Mouse (Mus musculus) MN1 (cell line): Measurements from ENCODE around the gene Lpcat3.

Experiments used
- DNase-seq: peaks from one replicate; pipeline ENCODE4 v3.0.0-alpha.2; 2016; ENCODE audit warnings: low spot score

The Lpcat3 gene

GRCm38 (mm10) chr6:124706061-124706627 is 43.3 kb downstream of the Lpcat3 start:
- DNase-seq: no peak

DNA sequence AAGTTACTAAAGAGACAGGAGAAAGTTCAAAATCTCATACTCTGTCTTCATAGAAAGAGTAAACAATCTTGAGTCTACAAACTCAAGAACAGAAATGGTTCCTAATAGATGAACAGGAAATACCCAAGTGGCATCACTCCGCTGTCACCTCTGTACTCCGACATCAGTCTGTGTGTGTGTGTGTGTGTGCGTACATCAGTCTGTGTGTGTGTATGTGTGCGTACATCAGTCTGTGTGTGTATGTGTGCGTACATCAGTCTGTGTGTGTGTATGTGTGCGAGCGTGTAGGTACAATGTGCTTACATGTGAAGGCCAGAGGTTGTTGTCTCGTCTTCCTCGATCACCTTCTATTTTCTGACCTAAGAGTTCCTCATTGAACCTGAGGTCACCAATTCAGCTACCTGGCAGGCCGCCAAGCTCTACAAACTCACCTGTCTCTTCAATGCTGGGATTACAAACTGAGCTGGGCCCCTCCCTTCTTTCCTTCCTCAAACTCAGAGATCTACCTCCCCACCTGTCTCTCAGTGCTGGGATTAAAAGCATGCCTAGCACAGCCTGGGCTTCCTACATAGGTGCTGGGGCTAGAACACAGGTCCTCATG is 45.6 kb downstream of the Lpcat3 start:
- no peak for DNase-seq

GRCm38 (mm10) chr6:124711824-124712782 is 49.3 kb downstream of the Lpcat3 start, which contains the start of the genes Emg1 and Phb2:
TSS of gene Emg1 (minus strand) at chr6:124712178.
TSS of gene Phb2 (plus strand) at chr6:124712336.
- DNase-seq: peak; percentile 98

DNA sequence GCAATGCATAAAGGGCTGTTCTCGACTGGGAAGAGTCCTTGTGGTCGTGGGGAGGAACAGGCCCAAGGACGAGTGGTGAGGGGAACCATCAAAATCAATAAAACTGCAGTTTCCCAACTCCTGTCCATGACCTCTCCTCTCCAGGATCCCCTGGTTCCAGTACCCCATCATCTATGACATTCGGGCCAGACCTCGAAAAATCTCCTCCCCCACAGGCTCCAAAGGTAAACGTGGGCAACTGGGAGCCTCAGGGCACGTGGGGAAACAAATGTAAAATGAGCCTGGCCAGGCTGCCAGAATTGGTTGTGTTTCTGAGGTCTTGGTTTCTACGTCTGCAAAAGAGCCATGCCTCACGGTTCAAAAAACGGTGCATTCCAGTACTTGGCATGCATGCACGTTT is 50.1 kb downstream of the Lpcat3 start:
- no peak for DNase-seq

GRCm38 (mm10) chr6:124716864-124717490 is 54.1 kb downstream of the Lpcat3 start:
- DNase-seq: peak; percentile 58

GRCm38 (mm10) chr6:124717968-124718367 is 55.1 kb downstream of the Lpcat3 start:
- no peak for DNase-seq

DNA sequence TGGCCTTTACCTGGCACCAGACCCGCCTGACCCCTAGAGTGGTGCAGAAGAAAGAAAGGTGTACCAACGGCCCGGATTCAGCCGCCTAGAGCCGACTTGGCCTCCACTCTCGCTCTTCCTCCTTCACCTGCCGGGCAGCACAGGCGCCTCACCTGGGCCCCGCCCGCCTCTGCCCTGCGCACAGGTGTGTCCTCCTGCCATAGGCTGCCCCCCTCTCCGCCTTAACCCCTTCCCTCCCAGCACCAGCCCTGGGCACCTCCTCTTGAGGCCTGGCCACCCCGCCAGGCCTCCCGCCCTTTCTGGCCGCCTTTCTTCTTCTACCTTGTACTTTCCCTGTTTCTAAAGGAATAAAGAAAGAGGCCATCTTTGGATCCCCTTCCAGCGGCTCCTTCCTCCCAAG is 55.9 kb downstream of the Lpcat3 start:
- DNase-seq: no peak

DNA sequence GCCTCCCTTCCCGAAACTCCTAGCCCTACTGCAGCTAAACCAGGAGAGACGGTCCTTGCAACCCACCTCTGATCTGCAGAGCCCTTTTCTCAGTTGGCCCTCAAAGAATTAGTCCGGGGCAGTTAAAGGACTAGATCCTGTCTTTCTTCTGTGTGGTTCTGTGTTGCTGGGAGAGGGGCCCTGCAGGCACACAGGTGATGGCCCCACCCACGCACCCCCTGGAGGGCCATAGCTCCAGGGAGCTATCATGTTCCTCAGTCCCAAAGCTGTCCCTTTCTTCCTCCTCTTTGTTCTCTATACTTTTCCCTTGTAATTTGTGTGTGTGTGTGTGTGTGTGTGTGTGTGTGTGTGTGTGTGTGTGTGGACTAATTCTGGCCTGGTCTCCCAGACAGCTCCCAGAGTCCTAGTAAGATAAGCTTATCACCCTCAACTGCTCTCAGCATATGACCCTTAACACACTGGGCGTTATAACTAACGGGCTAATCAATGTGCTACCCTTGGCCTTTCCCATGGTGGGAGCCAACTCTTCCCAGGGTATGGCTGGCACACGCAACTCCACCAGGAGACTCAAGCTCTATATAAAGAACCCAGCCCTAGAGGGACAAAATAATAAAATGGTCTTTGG is 56.6 kb downstream of the Lpcat3 start:
- no peak for DNase-seq

- no peak for DNase-seq
Observed at GRCm38 (mm10) chr6:124720904-124721303, 58.1 kb downstream of the Lpcat3 start.

- DNase-seq: no peak
Observed at GRCm38 (mm10) chr6:124722876-124723473, 60.1 kb downstream of the Lpcat3 start.

DNA sequence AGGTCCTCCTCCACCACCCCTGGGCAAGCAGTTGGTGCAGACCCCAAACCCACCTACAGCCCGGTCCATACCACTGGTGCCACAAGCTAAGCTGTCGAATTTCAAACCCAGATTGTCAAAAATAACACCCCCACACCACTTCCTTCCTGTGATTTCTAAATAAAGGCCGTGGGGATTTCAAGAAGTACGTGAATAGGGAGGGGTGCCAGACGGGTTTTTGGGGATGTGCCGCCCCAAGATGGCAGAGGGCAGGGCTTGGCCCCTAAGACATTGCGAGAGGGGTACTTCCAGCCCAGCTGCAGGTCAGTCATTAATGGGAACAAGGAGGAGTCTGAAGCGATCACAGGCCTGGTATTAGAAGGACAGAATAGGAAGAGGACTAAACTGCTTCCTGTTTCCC is 60.7 kb downstream of the Lpcat3 start:
- no peak for DNase-seq

GRCm38 (mm10) chr6:124724472-124724871 is 61.6 kb downstream of the Lpcat3 start:
- DNase-seq: no peak

- no peak for DNase-seq
Observed at GRCm38 (mm10) chr6:124728621-124729020, 65.8 kb downstream of the Lpcat3 start.

DNA sequence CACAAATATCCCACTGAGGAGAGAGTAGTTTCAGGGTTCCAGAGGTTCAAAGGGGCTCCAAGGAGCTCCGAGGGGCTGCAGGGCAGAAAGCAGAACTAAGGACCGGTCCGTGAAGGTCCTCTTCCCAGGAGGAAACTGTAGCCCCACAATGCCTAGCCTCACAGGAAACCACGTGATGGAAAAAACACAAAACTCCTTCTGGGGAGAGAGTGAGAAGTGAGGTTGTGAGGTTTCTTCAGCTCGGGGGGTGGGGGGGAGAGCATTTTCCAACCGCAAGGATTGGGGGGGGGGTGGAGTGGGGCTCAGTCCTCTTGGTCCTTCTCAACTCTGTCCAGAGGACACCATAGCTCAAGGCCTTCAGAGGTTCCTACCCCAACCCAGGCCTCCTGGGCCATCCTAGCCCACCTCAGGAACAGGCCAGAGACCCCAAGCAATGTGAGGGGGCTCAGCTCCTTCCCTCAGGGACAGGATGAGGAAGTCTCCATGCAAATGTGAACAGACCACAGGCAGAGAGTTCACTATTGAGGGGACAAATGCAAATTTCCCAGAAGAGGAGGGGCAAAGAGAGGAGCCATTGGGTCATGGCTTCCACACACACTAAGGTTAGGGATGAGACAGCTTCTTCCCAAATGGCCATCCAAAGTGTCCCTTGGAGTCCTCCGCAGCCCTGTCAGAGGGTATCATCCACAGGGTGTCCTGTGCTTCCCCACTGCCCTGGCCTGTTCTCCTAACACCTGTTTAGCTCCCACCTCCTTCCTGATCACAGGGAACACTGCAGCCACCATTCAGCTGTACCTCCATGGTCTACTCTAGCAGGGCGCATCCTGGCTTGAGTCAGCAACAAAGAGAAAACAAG is 67.3 kb downstream of the Lpcat3 start:
- no peak for DNase-seq

DNA sequence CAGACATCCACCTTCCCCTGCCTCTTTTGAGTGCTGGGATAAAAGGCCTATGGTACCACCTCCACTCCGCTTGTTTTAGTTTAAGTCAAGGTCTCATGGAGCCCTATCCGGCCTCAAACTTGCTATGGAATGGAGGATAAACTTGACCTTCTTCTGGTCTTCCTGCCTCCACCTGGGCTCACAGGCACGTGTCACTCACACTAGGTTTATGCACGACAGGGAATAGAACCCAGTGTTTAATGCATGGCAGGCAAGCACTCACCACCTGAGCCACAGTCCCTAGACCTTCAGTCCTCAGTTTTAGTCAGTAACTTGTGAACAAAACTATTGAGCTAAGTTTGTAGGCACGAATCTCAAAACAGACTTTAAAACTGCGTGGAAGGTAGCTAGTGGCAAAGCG is 68.2 kb downstream of the Lpcat3 start:
- no peak for DNase-seq

DNA sequence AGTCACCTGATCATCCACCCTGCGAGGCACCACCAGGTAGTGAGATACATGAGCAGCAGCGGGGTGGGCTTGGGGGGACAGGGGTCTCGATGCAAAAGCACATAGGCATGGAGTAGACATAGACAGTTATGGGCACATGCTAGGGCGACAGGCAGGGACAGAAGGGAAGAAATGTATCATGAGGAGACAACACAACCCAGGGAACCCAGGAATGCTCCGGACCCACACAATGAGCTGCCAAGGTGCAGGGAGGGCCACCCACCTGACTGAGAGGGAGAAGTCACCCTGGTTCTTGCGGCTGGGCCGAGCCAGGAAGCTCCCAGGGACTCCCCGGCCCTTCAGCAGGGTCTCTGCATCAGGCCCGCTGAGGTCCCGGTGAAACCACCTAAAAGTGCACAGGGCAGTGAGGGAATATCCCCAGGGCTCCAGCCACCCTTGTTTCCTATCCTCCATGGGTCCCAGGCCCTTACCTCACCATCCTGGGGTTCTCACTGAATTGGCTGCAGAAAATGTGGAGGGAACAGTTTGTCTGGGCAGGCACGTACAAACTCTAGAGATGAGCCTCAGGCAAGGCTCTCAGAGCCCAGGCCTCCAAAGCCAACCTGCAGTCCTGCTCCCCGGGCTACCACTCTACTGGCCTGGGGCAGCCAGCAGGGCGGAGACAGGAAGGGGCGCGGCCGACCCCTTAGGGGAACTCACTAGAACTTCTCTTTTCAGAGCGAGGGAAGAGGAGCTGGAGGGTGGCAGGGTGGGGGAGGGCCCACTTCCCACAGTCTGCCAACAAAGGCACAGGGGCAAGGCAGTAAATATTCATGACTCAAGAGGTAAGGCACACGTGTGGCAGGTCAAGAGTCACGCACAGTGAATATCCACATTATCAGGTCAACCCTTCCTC is 69.9 kb downstream of the Lpcat3 start:
- DNase-seq: no peak

- no peak for DNase-seq
Observed at GRCm38 (mm10) chr6:124734417-124734816, 71.6 kb downstream of the Lpcat3 start.

GRCm38 (mm10) chr6:124737040-124737439 is 74.2 kb downstream of the Lpcat3 start:
- DNase-seq: no peak

GRCm38 (mm10) chr6:124738511-124739023 is 75.7 kb downstream of the Lpcat3 start, which contains the start of gene Ptpn6:
TSS of gene Ptpn6 (minus strand) at chr6:124738714.
- DNase-seq: peak; percentile 87
